Mouse (Mus musculus) midbrain, postnatal 0 days (tissue): ENCODE results near the gene Itsn1. TPM values are rescaled to one million over a fixed set of nuclear protein-coding genes. Genes with fewer than 3 reads are reported as not detected.

Source experiments
- ATAC-seq: fragments of 200-750 bp; cut with Nextera tagmentation; 2 replicates; pipeline ENCODE4 v1.8.0; 2017; ENCODE audit warnings: moderate number of reproducible peaks, mild to moderate bottlenecking, moderate TSS enrichment, moderate library complexity; ENCODE audit not compliant: low FRiP score
- DNase-seq: peaks from one replicate; pipeline ENCODE4 v3.0.0-alpha.2; 2015; ENCODE audit warnings: low spot score
- H3K27ac ChIP-seq: fragments of 300-500 bp; sonication (generic); 2 replicates; pipeline ENCODE4 v1.5.1; 2014; ENCODE audit warnings: low read depth, mild to moderate bottlenecking, low read length, mixed read lengths
- H3K27me3 ChIP-seq: fragments of 300-500 bp; sonication (generic); 2 replicates; pipeline ENCODE4 v1.6.1; 2014; ENCODE audit warnings: low read length, control low read depth, mixed read lengths; ENCODE audit not compliant: insufficient read depth
- H3K36me3 ChIP-seq: fragments of 300-500 bp; sonication (generic); 2 replicates; pipeline ENCODE4 v1.6.1; 2014; ENCODE audit warnings: low read length, control low read depth, mixed read lengths; ENCODE audit not compliant: insufficient read depth
- H3K4me1 ChIP-seq: fragments of 300-500 bp; sonication (generic); 2 replicates; pipeline ENCODE4 v1.6.1; 2014; ENCODE audit warnings: mild to moderate bottlenecking, control low read depth, antibody characterized with exemption, low read length, mixed read lengths; ENCODE audit not compliant: insufficient read depth
- H3K4me2 ChIP-seq: fragments of 300-500 bp; sonication (generic); 2 replicates; pipeline ENCODE4 v1.6.1; 2014; ENCODE audit warnings: low read depth, mild to moderate bottlenecking, low read length, mixed read lengths; ENCODE audit not compliant: poor library complexity, severe bottlenecking
- H3K4me3 ChIP-seq: fragments of 300-500 bp; sonication (generic); 2 replicates; pipeline ENCODE4 v1.5.1; 2014; ENCODE audit warnings: low read depth, mild to moderate bottlenecking, low read length, moderate library complexity
- H3K9ac ChIP-seq: fragments of 300-500 bp; sonication (generic); replicated peaks from 2 replicates; pipeline ENCODE4 v1.6.1; 2014; ENCODE audit warnings: mild to moderate bottlenecking, low read length, moderate library complexity, mixed read lengths; ENCODE audit not compliant: poor library complexity, severe bottlenecking
- H3K9me3 ChIP-seq: fragments of 300-500 bp; sonication (generic); 2 replicates; pipeline ENCODE4 v1.6.1; 2016; ENCODE audit warnings: low read length, control low read depth
- CTCF ChIP-seq: IDR thresholded peaks from 2 replicates; pipeline ENCODE4 v1.5.1; 2016; ENCODE audit warnings: antibody characterized with exemption, mild to moderate bottlenecking
- WGBS: fragments of 180-500 bp; shearing (Covaris S2); extraction: QIAGEN DNeasy Blood & Tissue Kit; methylation state at CpG from one replicate; pipeline ENCODE4 v1.1.7; 2014; 5-methylcytosine and 5-hydroxymethylcytosine counted together
- polyA plus RNA-seq: library from polyadenylated mRNA; unstranded; fragments of >200 nt; fragmentation: Nextera tagmentation; extraction: Ambion mirVana; gene quantifications from 2 replicates; pipeline ENCODE4 v1.2.1, GENCODE M21; 2015
- total RNA-seq: library from RNA; depleted of rRNA; stranded (reverse); fragments of >200 nt; gene quantifications from 2 replicates; pipeline ENCODE4 v1.2.3, GENCODE M21; 2014

Itsn1 gene
- total and polyA plus RNA-seq, 2 experiments from 2014 or later: 34.0 to 78.7 TPM

DNA sequence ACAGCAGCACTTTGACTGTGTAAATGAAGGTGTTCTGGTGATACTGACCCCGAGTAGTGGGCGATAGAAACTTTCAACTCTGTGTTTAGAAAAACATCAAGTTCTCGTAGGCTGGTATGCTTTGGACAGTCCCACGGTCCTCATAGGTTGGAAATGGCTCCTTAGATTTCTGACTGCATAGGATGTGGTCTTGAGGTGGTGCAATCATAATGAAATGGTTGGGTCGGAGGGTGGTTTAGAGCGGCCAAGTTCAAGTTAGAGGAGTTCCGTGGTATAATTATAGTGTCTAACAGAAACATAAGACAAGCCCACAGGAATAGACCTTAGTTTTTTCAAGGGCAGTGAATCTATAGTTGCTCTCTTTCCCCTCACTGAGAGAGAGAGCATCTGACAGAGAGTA lies 129.6 kb downstream of the Itsn1 start:
- H3K4me1 ChIP-seq: 0 out of 2 replicates have a peak, but pooled peaks cover 5% of the 10 kb centered on the region
- no peak for TF ChIP-seq CTCF
- H3K27me3 ChIP-seq: no peaks in the 10 kb centered on the region
- H3K4me3 ChIP-seq: no peak overlapping the region
- no peak for ATAC-seq
- no peak overlapping the region for H3K9ac ChIP-seq
- H3K36me3 ChIP-seq: peaks cover 16% of the 10 kb centered on the region
- H3K4me2 ChIP-seq: no peak overlapping the region
- no peaks in the 10 kb centered on the region for H3K9me3 ChIP-seq
- H3K27ac ChIP-seq: no peak overlapping the region
- DNase-seq: no peak
- WGBS: 95% methylated on average over 7 of the region's 7 CpGs

DNA sequence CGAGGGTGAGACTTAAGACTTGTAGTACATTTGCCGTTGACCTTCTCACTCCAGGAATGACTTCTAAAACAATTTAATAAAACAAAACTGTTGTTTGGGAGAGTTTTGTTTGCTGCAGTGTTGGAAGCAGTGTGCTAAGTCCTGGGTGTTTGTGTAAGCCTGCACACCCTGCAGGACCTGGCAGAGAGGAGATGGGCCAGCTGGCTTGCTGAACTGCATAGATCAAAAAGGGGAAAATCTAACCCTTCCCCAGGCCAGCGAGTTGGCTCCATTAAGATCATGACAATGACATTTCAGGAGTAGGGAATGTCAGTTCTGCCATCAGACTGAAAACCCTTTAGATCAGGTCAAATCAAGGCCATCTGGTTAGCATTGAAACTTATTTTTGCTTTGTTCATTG lies 130.1 kb downstream of the Itsn1 start:
- peaks cover 17% of the 10 kb centered on the region for H3K36me3 ChIP-seq
- no peak for ATAC-seq
- no peak overlapping the region for H3K27ac ChIP-seq

DNA sequence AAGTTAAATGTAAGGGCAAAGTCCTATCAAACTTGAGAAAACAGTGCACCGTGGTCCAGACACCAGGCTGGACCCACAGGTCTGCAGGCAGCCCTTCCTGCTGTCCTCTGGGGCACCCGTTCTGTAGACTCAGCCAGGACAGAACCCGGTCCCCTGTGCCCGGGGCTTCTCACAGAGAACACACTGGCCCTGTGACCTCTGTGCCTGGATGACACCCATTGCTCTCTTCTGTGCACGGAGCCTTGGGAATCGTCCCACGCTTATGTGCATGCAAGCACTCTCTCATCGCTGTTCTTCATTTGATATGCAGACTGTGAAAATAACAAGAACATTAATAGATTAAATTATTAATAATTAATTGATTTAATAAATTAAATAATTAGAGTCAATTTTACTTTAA lies 130.9 kb downstream of the Itsn1 start:
- no peak overlapping the region for H3K4me2 ChIP-seq
- H3K9ac ChIP-seq: no peak overlapping the region
- H3K4me3 ChIP-seq: no peak overlapping the region
- H3K4me1 ChIP-seq: 0 out of 2 replicates have a peak, but pooled peaks cover 5% of the 10 kb centered on the region
- ATAC-seq (no peak), DNase-seq (no peak)
- peaks cover 19% of the 10 kb centered on the region for H3K36me3 ChIP-seq
- no peak overlapping the region for H3K27ac ChIP-seq
- 84% methylated on average over 8 of the region's 8 CpGs for WGBS
- TF ChIP-seq CTCF: no peak
- H3K9me3 ChIP-seq: no peaks in the 10 kb centered on the region
- no peaks in the 10 kb centered on the region for H3K27me3 ChIP-seq

More for the DNA sequence above, 130.1 kb downstream of the Itsn1 start:
- WGBS: 89% methylated on average over 3 of the region's 3 CpGs
- TF ChIP-seq CTCF: no peak
- Histone ChIP-seq H3K4me1 (0 out of 2 replicates have a peak, but pooled peaks cover 5% of the 10 kb centered on the region), H3K9ac (no peak overlapping the region), H3K9me3 (no peaks in the 10 kb centered on the region), H3K4me2 (no peak overlapping the region), H3K27me3 (no peaks in the 10 kb centered on the region), H3K4me3 (no peak overlapping the region)
- no peak for DNase-seq

DNA sequence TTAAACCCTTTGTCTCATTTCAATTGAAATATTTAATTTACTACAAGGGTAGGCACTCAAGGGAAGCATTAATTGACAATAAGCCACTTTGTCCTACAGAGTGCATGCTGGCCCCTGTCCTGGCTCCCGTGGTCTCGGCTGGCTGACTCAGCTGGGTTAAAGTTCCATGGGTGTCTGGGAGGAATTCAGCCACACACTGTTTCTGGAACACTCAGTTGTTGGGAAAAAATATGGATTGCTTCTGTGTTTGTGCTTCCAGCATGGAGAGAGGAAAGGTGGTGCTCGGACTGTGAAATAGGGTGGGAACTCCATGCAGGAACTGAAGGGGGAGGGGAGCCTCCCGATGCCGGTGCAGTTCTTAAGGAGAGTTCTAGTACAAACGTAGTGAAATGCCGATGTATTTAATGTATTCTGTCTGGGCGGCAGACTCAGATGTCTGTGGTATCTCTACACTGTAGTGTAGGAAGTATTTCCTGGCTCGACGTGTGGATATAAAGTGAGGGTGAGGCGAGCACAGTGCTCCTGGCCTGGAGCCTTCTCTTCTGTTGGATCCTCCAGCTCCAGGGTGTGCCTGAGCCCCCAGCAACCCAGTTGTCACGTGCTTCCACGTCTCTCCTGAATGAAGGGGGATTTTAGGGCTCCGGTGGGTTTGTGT lies 131.5 kb downstream of the Itsn1 start:
- 70% methylated on average over 14 of the region's 14 CpGs for WGBS
- no peak for TF ChIP-seq CTCF
- ATAC-seq (no peak), DNase-seq (no peak)
- Histone ChIP-seq H3K4me1 (0 out of 2 replicates have a peak, but pooled peaks cover 5% of the 10 kb centered on the region), H3K4me3 (no peak overlapping the region), H3K9me3 (no peaks in the 10 kb centered on the region), H3K27me3 (no peaks in the 10 kb centered on the region), H3K36me3 (peaks cover 21% of the 10 kb centered on the region), H3K27ac (no peak overlapping the region), H3K4me2 (no peak overlapping the region), H3K9ac (no peak overlapping the region)

DNA sequence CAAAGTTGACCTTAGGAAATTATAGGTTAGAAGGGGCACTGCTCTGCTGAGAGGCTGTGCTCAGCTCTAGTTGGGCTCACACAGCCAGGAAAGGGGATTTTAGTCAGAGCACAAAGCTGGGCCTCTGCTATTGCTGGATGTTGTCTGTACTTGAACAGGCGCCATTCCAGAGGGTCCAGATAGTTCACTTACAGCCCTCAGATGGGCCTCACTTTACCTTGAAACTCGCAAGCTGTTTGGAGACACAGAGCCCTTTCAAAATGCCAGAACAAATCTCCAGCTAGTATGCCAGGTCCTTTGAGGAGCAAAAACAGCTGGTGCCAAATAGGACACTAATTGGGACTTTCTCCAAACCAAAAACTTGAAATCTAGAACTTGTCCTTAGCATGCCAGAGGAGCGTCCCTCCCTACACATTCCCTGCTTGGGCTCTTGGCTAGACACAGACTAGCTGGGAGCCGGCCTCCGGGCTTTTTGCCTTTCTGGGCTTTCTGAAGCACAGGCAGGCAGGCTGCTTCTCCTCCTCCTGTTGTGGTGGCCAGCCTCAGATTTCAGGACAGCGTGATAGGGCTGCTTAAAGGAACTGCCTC lies 132.8 kb downstream of the Itsn1 start:
- Histone ChIP-seq H3K36me3 (peaks cover 28% of the 10 kb centered on the region), H3K4me2 (no peak overlapping the region), H3K9ac (no peak overlapping the region), H3K9me3 (no peaks in the 10 kb centered on the region), H3K4me1 (0 out of 2 replicates have a peak, but pooled peaks cover 5% of the 10 kb centered on the region), H3K27me3 (no peaks in the 10 kb centered on the region), H3K4me3 (no peak overlapping the region), H3K27ac (0 out of 2 replicates have a peak overlapping the region, but pooled peaks have one; percentile 34)
- no peak for ATAC-seq
- 75% methylated on average over 6 of the region's 6 CpGs for WGBS
- DNase-seq: peak; percentile 62
- no peak for TF ChIP-seq CTCF

DNA sequence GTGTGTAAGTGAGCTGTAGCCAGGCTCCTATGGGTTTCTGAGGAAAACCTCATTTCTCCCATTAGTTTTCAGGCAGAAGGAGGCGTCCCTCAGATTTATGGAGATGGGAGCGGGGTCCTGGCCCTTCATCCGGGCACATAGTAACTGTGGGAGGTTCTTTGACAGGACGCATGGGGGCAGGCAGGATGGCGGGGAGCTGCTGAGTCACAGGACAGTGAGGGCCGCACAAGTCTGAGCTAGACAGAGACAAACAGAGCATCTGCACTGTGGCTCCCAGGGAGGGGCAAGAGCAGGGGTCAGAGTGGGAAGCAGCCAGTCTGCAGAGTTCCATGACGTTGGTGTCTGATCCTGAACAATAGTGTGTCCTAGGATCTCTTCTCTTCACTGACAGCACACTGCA lies 133.8 kb downstream of the Itsn1 start:
- H3K27me3 ChIP-seq: no peaks in the 10 kb centered on the region
- TF ChIP-seq CTCF: no peak
- no peaks in the 10 kb centered on the region for H3K9me3 ChIP-seq
- peaks cover 28% of the 10 kb centered on the region for H3K36me3 ChIP-seq
- H3K4me2 ChIP-seq: no peak overlapping the region
- H3K9ac ChIP-seq: no peak overlapping the region
- DNase-seq (no peak), ATAC-seq (no peak)
- no peak overlapping the region for H3K27ac ChIP-seq
- H3K4me1 ChIP-seq: 0 out of 2 replicates have a peak, but pooled peaks cover 5% of the 10 kb centered on the region
- 80% methylated on average over 7 of the region's 7 CpGs for WGBS
- no peak overlapping the region for H3K4me3 ChIP-seq
